11 mouse cellular contexts compared by ENCODE assay signal in the genomic region with DNA sequence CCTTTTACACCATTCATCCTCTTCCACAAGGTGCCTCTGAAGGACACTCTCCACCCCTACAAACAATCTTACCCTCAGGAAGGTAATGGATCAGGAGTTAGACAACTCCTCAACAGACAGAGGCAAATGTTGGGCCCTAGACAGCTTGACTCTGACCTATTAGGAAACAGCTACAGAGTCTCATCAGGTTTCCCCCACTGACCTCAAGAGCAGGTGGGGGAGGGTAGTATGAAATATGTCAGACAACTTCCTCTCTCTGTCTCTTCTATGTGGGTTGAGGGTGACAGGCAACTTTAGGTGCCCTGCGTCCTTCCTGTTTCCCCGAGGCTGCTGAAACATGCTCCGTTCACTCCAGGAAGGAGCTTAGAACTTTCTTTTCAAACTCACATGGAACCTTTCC.
DNase-seq lines count a peak whose midpoint lies in the region; ATAC-seq lines count a peak whose summit lies in the region.
"Had no signal": no experiment of that assay in that cellular context is flagged by ENCODE, and none has a peak within 500 bp of the region (broad histone marks: within the 10 kb centered on the region; RNA-seq: fewer than 3 reads in every experiment).

No protein-coding gene starts in this region.

- no peak overlapping the region for H3K9ac ChIP-seq in limb, embryonic 12.5 days (replicated peaks)
- no peak overlapping the region for H3K9ac ChIP-seq in embryonic facial prominence, embryonic 15.5 days
- H3K9ac ChIP-seq in hindbrain, embryonic 14.5 days: no peak overlapping the region
- no peak overlapping the region for H3K9ac ChIP-seq in forebrain, embryonic 15.5 days (replicated peaks)
- H3K9ac ChIP-seq in kidney, embryonic 16.5 days (replicated peaks; ENCODE audit: low read length): no peak overlapping the region
- H3K9ac ChIP-seq: hindbrain, embryonic 15.5 days had no signal

- H3K4me3 ChIP-seq in limb, embryonic 12.5 days (replicated peaks): no peak overlapping the region
- no peak overlapping the region for H3K4me3 ChIP-seq in limb, embryonic 10.5 days
- H3K4me3 ChIP-seq in embryonic facial prominence, embryonic 15.5 days (replicated peaks): no peak overlapping the region
- no peak overlapping the region for H3K4me3 ChIP-seq in hindbrain, embryonic 14.5 days (replicated peaks; ENCODE audit: low read length)
- no peak overlapping the region for H3K4me3 ChIP-seq in forebrain, embryonic 15.5 days
- no peak overlapping the region for H3K4me3 ChIP-seq in kidney, embryonic 16.5 days (ENCODE audit: low read length)
- H3K4me3 ChIP-seq: hindbrain, embryonic 15.5 days; myocyte had no signal

- WGBS in limb, embryonic 12.5 days: 80% methylated on average over 3 of the region's 3 CpGs
- 74% methylated on average over 3 of the region's 3 CpGs for WGBS in limb, embryonic 10.5 days
- WGBS in embryonic facial prominence, embryonic 15.5 days: 62% methylated on average over 3 of the region's 3 CpGs
- 84% methylated on average over 3 of the region's 3 CpGs for WGBS in hindbrain, embryonic 14.5 days
- WGBS in forebrain, embryonic 15.5 days: 91% methylated on average over 3 of the region's 3 CpGs
- 63% methylated on average over 3 of the region's 3 CpGs for whole genome bisulfite sequencing in kidney, embryonic 16.5 days

- no peaks in the 10 kb centered on the region for H3K36me3 ChIP-seq in limb, embryonic 12.5 days
- H3K36me3 ChIP-seq in limb, embryonic 10.5 days: no peaks in the 10 kb centered on the region
- H3K36me3 ChIP-seq in embryonic facial prominence, embryonic 15.5 days: no peaks in the 10 kb centered on the region
- H3K36me3 ChIP-seq in hindbrain, embryonic 14.5 days (replicated peaks; ENCODE audit: control insufficient read depth, insufficient read depth): no peaks in the 10 kb centered on the region
- H3K36me3 ChIP-seq in forebrain, embryonic 15.5 days: no peaks in the 10 kb centered on the region
- no peaks in the 10 kb centered on the region for H3K36me3 ChIP-seq in kidney, embryonic 16.5 days (ENCODE audit: insufficient read depth, low read length)
- H3K36me3 ChIP-seq: hindbrain, embryonic 15.5 days had no signal

- H3K27ac ChIP-seq in limb, embryonic 12.5 days: peak overlapping the region; percentile 31; the same call in 1 of the 2 replicates
- H3K27ac ChIP-seq in limb, embryonic 10.5 days: no peak overlapping the region
- H3K27ac ChIP-seq in embryonic facial prominence, embryonic 15.5 days (replicated peaks): peak overlapping the region; percentile 71; the same call in 1 of the 2 replicates
- H3K27ac ChIP-seq in hindbrain, embryonic 14.5 days: no peak overlapping the region
- H3K27ac ChIP-seq in forebrain, embryonic 15.5 days (replicated peaks): no peak overlapping the region
- H3K27ac ChIP-seq in kidney, embryonic 16.5 days (ENCODE audit: low read length): no peak overlapping the region
- H3K27ac ChIP-seq: hindbrain, embryonic 15.5 days had no signal

- H3K9me3 ChIP-seq in limb, embryonic 12.5 days: peaks cover 4% of the 10 kb centered on the region; the same call in 1 of the 2 replicates
- H3K9me3 ChIP-seq in limb, embryonic 10.5 days (replicated peaks): no peaks in the 10 kb centered on the region
- no peaks in the 10 kb centered on the region for H3K9me3 ChIP-seq in embryonic facial prominence, embryonic 15.5 days (replicated peaks)
- H3K9me3 ChIP-seq in hindbrain, embryonic 14.5 days (ENCODE audit: control insufficient read depth, low read length): no peaks in the 10 kb centered on the region
- no peaks in the 10 kb centered on the region for H3K9me3 ChIP-seq in forebrain, embryonic 15.5 days
- H3K9me3 ChIP-seq in kidney, embryonic 16.5 days (ENCODE audit: low read length): no peaks in the 10 kb centered on the region
- H3K9me3 ChIP-seq: hindbrain, embryonic 15.5 days had no signal

- H3K4me2 ChIP-seq in limb, embryonic 12.5 days: no peak overlapping the region
- no peak overlapping the region for H3K4me2 ChIP-seq in embryonic facial prominence, embryonic 15.5 days (replicated peaks)
- H3K4me2 ChIP-seq in hindbrain, embryonic 14.5 days (replicated peaks): no peak overlapping the region
- H3K4me2 ChIP-seq in forebrain, embryonic 15.5 days (replicated peaks): no peak overlapping the region
- H3K4me2 ChIP-seq in kidney, embryonic 16.5 days (replicated peaks; ENCODE audit: low read depth, low read length): no peak overlapping the region
- H3K4me2 ChIP-seq: hindbrain, embryonic 15.5 days had no signal

- no peaks in the 10 kb centered on the region for H3K27me3 ChIP-seq in limb, embryonic 12.5 days
- no peaks in the 10 kb centered on the region for H3K27me3 ChIP-seq in limb, embryonic 10.5 days (ENCODE audit: low read depth, poor library complexity, severe bottlenecking)
- H3K27me3 ChIP-seq in embryonic facial prominence, embryonic 15.5 days: no peaks in the 10 kb centered on the region
- H3K27me3 ChIP-seq in hindbrain, embryonic 14.5 days (ENCODE audit: control insufficient read depth, insufficient read depth, low read length): no peaks in the 10 kb centered on the region
- no peaks in the 10 kb centered on the region for H3K27me3 ChIP-seq in forebrain, embryonic 15.5 days
- H3K27me3 ChIP-seq in kidney, embryonic 16.5 days (ENCODE audit: insufficient read depth, low read length): no peaks in the 10 kb centered on the region
- H3K27me3 ChIP-seq: hindbrain, embryonic 15.5 days had no signal

- no peak for DNase-seq in limb, embryonic 10.5 days (ENCODE audit: low spot score)
- DNase-seq in thymus, postnatal 14 days: peak; percentile 76
- no peak for DNase-seq in hindbrain, embryonic 14.5 days (ENCODE audit: low spot score)
- DNase-seq: cerebellum, adult 11-12 months had no signal

- H3K4me1 ChIP-seq in limb, embryonic 12.5 days (replicated peaks): peaks cover 12% of the 10 kb centered on the region; the same call in 1 of the 2 replicates
- H3K4me1 ChIP-seq in limb, embryonic 10.5 days: 0 out of 2 replicates have a peak, but pooled peaks cover 16% of the 10 kb centered on the region
- peaks cover 24% of the 10 kb centered on the region for H3K4me1 ChIP-seq in embryonic facial prominence, embryonic 15.5 days
- no peaks in the 10 kb centered on the region for H3K4me1 ChIP-seq in hindbrain, embryonic 14.5 days (replicated peaks; ENCODE audit: control insufficient read depth, insufficient read depth, low read length)
- peaks cover 6% of the 10 kb centered on the region; the same call in 1 of the 2 replicates for H3K4me1 ChIP-seq in forebrain, embryonic 15.5 days
- peaks cover 8% of the 10 kb centered on the region; the same call in 1 of the 2 replicates for H3K4me1 ChIP-seq in kidney, embryonic 16.5 days (ENCODE audit: insufficient read depth, low read length)
- H3K4me1 ChIP-seq: hindbrain, embryonic 15.5 days had no signal

- ATAC-seq in limb, embryonic 12.5 days (ENCODE audit: insufficient number of reproducible peaks, insufficient read depth, low FRiP score, low TSS enrichment, low read depth): no peak
- ATAC-seq in embryonic facial prominence, embryonic 15.5 days (ENCODE audit: insufficient number of reproducible peaks, low FRiP score, low TSS enrichment, low read depth): no peak
- ATAC-seq in megakaryocyte progenitor cell, adult 5-6 weeks (replicated peaks; ENCODE audit: poor library complexity): peak; percentile 94
- ATAC-seq in hindbrain, embryonic 14.5 days (ENCODE audit: low FRiP score): no peak
- ATAC-seq in forebrain, embryonic 15.5 days (replicated peaks): no peak
- ATAC-seq in kidney, embryonic 16.5 days (ENCODE audit: low FRiP score, low TSS enrichment): no peak

Comparison
In these comparisons a context has a peak if more than half of its experiments do, and no peak if none do; other contexts are left out.
1. H3K27ac ChIP-seq: peak in limb, embryonic 12.5 days (single experiment) and embryonic facial prominence, embryonic 15.5 days (single experiment); none in limb, embryonic 10.5 days (single experiment), hindbrain, embryonic 14.5 days (single experiment), forebrain, embryonic 15.5 days (single experiment) and kidney, embryonic 16.5 days (single experiment).